Mouse (Mus musculus): Measurements from ENCODE around the gene Fabp7.

- TF ChIP-seq CTCF (IDR thresholded peaks at IDR 0.05; ENCODE audit: insufficient read depth, low read depth, low read length): no peak
- TF ChIP-seq POLR2A (IDR thresholded peaks at IDR 0.05; ENCODE audit: insufficient read depth, low read depth, low read length): no peak
Measured at GRCm38 (mm10) chr10:57743606-57744016, 41.1 kb upstream of the Fabp7 start.

Measured in olfactory bulb, adult 2 months (tissue).